Mouse (Mus musculus): ENCODE data around the gene Ccdc136.
"Not testable (repeated sequence)": the region's sequence is repeated elsewhere in the genome, so short reads cannot be mapped to it uniquely, and the experiment has no call there.

The Ccdc136 gene

DNA sequence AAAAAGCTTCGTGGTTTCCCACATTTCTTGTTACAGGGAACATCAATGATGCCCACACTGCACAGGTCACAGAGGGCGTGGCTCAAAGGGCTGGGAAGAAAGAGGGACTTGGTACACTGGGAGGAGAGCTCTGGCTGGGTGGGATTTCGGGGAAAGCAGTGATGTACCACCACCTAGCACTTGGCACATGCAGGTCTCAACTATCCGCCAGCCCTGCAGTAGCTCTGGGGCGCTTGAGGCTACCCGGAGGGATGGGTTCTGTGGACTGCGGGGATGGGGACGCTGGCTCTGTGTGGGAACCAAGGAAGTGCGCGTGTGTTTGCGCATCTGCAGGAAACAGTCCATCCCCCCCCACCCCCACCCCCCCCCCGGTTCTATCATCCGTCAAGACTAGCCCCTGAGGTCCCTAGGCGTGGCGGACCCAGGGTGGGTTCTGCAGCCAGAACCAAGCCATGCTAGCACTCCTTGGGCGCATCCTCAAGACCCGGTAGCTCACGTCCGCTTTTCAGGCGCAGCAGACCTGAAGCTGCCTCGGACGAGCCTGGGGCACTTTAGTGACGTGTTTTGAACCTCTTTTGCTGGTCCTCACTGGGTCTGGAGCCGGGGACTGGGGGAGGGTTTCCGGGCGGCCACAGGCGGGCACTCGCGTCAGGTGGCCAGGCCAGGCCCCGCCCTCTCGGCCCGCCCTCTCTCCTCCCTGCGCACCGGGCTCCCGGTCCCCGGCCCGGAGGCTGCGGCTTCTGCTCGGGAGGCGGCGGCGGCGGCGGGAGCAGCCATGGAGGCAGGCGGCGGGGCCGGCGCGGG lies at the start of gene Ccdc136:
Ccdc136 (plus strand) TSS at position 400 of the 804 bp plus-strand sequence.
- peak; percentile 85 for DNase-seq (ENCODE audit: low spot score)

DNA sequence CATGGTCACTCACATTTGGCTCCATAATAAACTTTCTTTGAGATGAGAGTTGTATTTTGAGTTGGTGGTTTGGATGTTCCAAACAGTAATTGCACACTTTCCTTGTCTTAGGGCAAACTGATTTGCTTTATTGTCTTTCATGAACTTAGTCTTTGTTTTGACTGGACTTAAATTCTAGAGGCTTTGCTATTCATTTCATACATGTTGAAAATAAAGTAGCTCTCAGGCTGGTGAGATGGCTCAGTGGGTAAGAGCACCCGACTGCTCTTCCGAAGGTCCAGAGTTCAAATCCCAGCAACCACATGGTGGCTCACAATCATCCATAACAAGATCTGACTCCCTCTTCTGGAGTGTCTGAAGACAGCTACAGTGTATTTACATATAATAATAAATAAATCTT lies 49.6 kb upstream of the Ccdc136 start:
- not testable (repeated sequence) for DNase-seq (ENCODE audit: low spot score)

DNA sequence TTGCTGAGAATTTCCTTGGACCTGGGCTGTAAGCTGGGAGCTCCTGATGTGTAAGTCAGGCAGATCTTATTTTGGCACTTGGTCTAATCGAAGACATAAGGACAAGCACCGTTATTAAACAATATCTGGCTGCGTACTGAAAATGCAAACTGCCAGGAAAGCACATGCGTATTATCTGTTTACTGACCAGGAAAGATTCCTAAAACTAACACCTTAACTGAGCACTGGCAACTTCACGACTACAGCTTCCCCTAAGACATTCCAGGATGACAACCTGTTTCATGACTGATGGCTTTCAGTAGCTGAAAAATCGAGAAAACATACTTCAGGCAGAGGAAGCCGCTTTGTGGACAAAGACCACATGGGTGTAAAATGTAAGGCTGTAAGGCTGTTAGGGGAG lies 48.9 kb upstream of the Ccdc136 start:
- DNase-seq (ENCODE audit: low spot score): no peak

DNA sequence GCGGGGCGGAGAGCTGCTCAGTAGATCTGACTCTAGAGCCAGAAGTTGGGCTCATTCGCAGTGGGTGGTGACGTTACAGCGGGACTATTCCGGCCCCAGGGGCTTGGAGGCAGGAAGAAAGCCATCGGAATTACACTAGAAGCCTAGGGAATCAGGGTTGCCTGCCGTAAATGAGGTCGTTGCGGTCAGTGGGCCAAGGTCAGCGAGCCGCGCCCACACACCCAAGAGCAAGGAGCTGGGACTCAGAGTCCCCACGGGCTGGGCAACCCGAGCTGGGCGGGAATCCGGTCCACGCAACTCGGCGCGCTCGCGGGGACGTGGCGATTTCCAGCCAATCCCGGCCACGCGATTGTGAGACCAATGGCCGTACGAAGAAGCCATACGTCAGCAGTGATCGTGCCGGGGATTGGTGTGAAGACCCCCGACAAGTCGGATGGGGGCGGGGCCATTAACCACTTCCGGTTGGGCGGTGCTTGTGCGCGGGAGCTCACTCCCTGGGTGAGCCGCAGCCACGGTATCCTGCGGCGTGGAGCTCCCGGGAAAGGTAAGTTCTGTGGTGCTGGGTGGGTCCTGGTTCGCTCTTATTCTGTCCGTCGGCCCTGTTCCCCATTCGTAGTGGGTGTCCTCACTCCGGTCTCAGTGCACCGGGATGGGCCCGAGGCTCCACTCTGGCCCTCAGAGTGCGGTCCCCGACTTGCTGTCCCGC lies 48.3 kb upstream of the Ccdc136 start, which contains the start of gene Calu:
Calu (plus strand) TSS at position 405 of the 706 bp plus-strand sequence.
- peak; percentile 99 for DNase-seq (ENCODE audit: low spot score)

DNA sequence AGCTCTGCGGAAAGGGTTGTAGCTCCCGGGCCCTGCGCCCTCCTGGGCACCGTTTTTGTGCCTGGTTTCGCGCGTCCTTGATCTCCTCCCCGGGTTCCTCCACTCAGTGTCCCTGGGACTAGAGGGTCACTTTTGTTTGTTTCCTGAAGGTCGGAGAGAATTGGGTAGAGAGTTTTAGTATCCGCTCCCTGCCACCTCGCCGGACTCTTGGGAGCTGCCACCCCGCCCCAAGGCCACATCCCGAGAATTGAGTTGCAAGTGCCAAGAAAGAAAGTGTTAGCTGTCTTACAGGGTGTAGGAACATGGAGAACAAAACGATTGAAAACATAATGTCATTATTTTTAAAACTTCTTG lies 47.8 kb upstream of the Ccdc136 start:
- DNase-seq (ENCODE audit: low spot score): peak; percentile 51

DNA sequence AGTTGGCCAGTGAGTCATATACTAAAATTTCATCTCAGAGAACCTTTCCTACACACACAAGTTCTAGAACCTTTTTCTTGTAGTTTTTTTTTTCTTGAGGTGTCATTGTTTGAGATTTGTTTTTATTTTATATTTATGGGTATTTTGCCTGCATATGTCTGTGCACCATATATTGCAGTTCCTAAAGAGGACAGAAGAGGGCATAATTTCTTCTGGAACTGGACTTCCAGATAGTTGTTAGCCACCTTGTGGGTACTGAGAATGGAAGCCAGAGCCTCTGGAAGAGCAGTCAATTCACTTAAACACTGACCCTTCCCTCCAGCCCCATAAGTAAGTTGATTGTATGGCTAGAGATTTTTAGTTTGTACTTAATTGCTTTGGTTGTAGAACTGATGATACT lies 44.5 kb upstream of the Ccdc136 start:
- no peak for DNase-seq (ENCODE audit: low spot score)

DNA sequence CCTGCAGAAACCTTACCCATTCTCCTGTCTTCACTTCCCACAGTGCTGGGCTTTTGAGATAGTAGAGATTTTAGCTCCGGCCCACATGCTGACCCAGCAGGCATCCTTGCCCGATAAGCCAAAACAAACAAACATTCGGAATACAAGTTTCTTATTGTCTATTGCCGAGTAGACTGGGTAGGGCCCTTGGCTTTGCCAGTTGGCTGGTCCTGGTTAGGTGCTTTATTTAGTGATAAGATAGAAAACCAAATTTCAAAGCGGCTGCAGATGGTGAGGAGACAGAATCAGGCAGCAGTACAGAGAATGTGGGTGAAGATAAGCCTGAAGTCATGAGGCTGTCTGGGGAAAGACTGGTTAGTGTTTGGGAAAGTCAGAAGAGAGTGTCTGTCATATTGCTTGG lies 43.3 kb upstream of the Ccdc136 start:
- no peak for DNase-seq (ENCODE audit: low spot score)

DNA sequence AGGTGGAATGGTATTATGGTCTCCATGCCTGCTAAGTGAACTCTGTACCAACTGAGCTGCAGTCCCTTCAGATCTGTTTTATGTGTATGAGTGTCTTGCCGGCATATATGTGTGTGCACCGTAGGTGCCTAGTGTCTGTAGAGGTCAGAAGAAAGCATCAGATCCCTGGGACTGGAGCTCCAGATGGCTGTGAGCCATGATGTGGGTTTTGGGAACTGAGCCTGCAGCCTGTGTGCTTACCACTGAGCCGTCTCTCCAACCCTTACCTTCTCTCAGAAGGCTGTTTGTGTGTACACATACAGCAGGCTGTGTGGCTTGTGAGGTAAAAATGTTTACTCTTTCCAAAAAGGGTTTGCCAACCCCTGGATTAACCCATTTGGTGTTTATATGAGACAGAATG lies 36.7 kb upstream of the Ccdc136 start:
- DNase-seq (ENCODE audit: low spot score): no peak

DNA sequence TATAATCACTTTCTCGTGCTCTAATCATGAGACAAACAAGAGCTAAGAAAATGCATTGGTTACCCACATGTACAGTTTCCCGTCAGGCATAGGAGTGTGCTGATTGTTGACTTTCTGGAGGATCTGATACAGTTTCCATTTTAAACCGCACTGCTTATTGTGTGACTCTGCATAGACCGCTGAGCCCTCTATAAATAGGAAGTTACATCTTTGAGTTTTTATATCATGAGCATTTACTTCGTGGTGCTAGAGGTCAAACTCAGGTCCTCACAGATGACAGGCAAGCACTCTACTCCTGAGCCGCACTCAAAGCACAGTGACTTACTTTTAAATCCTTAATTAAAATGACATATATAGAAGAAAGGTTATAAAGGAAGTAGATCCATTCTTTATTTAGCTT lies 35.9 kb upstream of the Ccdc136 start:
- DNase-seq (ENCODE audit: low spot score): no peak

DNA sequence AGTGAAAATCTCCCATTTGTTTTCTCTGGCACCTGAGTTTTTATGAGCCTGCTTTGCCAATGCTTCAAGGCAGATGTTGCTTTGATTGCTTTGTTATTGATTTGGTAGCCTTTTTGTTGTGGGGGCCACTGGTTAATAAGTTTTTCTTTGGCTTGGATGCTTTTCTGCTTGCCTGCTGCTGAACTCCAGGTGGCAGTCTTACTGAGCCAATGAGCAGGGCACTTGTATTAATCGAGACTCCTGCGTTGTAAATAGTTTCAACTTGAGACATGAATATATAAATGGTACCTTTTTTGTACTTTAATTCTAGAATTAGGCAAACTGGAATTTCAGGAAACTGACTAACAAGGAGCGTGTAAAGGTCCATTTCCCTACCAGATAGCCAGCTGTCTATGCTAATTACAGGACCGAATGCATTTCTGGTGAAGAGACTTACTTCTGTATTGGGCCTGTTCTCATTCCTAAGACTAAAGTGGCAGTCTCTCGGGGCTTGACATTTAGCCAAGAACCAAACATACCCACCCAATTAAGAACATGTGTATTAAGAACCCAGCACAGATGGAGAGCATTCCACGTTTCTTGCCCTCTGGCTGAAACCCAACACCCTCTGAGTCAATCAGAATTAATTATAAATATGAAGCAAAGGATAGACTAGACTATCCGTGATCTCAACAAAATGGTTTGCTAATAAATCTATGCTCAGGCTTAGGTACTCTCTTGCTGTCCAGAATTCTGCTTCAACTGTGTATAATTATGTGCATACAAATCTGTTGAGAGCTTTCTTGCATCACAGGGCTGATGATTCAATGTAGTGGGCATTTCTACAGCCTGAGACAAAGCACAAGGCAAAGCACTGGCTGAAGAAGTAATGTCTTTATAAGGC lies 33.6 kb upstream of the Ccdc136 start:
- DNase-seq (ENCODE audit: low spot score): peak; percentile 42

DNA sequence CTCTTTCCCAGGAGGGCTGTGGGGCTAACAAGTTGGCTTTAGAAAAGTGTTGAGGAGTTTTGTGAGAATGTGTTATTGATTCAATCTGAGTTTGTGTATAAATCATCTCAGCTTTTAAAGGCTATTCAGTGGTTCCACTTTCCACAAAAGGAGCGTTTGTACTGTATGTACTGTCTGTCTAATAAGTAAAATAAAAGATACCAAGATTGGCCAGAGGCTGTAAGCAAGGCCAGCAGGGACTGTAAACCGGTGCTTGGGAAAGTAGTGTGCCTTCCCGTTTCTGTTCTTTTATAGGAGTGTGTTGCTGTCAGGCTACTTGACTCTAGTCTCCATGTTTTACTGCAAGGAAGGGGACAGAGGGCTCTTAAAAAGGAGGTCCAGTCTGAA lies 33.0 kb upstream of the Ccdc136 start:
- no peak for DNase-seq (ENCODE audit: low spot score)

DNA sequence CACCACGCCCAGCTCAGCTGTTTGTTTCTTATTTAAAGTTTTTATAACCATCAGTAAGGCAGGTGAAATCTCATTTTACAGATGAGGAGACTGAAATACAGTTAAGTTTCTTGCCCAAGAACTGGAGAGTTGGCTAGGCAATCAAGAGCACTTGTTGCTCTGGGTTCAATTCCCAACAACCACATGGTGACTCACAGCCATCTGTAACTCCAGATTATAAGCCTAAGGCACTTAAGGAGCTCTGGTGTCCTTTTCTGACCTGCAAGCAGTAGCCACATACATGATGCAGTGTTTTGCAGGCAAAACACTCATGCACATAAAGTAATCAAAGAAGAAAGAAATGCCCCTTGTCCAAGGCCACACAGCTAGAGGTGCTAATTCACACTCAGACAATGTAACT lies 30.8 kb upstream of the Ccdc136 start:
- DNase-seq (ENCODE audit: low spot score): no peak

DNA sequence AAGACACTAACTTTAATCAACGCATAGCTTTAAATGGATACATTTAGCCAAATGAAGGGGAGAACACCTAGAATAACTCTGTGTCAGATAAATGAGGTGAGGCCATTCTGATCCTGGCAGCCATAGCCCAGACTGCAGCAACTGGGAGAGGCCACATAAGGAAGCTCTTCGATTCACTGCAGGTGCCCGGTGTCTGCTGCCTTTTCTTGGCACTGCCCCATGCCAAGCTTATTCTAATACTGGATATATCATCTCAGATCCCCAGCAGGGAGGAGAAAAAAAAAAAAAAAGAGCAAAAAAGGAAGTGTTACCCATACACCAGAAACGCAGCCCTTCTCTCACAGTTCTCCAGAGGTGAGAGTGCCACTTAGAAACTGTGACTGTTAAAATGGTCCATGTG lies 18.7 kb upstream of the Ccdc136 start:
- no peak for DNase-seq (ENCODE audit: low spot score)

DNA sequence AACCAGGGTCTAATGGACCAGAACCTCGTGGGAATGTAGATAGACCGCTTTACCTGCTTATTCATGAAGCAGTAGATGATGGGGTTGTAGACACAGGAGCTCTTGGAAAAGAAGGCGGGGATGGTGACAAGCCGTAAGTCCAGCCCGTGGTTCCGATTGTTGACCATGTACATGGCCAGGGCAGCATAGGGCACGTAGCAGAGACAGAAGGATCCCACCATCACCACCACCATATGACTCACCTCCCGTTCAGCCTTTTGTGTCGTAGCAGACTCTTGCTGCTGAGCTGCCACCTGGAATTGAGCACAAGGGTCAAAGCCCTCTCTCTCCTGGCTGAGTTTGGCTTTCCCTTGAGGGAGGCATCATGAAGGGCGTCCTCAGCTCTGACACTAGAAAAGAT lies 17.4 kb upstream of the Ccdc136 start:
- DNase-seq (ENCODE audit: low spot score): no peak

DNA sequence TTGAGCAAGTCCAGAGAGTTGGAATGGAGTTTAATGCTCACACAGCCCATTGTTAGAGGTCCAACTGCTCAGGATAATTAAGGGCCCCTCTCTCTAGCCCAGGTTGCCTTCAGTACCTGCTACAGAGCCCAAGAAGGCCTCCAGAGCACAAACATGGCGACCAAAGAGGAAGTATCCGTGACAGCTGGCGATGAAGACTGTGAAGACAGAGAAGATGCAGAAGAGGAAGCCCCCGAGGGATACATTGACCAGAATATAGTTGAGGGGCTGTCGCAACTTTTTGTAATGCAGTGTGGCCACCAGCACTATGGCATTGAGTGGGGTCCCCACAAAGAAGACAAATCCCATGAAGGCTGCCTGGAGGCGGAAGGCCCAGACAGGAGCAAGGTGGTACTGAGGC lies 16.2 kb upstream of the Ccdc136 start:
- DNase-seq (ENCODE audit: low spot score): no peak

DNA sequence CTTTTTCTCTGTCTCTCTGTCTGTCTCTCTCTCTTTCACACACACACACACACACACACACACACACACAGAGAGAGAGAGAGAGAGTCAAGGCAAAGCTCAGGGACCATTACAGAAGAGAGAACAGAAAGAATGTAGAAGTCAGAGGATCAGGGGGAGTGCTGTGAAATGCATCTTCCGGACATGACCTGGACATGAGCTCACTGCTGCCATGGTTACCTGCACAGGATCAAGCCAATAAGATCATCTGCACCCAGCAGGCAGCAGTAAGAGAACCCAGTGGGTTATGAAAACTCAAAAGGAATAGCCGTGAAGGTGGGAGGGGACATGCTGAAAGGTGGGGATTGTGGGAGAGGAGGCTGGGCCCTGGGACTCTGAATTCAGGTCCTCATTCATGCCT lies 13.7 kb upstream of the Ccdc136 start:
- no peak for DNase-seq (ENCODE audit: low spot score)

DNA sequence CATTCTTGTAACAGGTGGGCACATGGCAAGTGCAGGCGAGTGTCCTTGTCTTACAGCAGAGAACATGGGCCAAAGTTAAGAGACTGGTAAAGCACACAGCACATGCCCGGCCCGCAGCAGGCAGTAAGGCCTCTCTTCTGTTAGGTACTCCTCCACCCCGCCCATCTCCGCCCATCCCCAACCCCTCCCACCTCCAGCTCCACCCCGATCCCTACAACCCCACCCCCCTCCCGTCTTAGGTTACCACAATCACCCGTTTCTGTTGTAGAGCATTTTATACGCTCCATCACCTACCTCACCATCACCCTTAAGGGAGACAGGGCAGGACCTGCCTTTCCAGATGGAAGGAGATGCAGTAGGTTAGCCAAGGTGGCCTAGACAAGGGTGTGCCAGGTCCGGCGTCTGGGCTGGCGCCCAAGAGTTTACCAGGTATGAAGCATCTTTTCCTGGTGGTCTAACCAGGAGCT lies 8.0 kb upstream of the Ccdc136 start, which contains the start of gene Opn1sw:
Opn1sw (minus strand) TSS at position 417 of the 467 bp plus-strand sequence.
- peak; percentile 71 for DNase-seq (ENCODE audit: low spot score)

DNA sequence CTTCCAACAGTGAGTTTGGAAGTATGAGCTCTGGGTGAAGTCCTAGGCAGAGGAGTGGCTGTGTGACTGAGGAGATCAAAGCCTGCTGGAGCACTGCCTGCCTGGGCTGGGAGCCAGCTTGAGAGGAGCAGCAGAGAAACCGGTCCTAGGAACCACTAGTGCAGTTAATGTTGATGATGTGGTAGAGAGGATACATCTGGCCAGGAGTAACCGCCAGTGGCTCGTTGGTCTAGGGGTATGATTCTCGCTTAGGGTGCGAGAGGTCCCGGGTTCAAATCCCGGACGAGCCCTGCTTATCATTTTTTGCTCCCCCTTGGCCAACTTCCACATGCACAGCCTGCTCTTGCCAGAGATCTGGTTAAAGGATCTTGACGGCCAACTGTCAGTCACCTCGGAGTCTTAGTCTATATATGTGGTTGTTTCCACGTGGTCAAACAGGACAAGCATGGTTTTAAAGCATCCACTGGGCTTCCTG lies 7.5 kb upstream of the Ccdc136 start:
- DNase-seq (ENCODE audit: low spot score): peak; percentile 96

DNA sequence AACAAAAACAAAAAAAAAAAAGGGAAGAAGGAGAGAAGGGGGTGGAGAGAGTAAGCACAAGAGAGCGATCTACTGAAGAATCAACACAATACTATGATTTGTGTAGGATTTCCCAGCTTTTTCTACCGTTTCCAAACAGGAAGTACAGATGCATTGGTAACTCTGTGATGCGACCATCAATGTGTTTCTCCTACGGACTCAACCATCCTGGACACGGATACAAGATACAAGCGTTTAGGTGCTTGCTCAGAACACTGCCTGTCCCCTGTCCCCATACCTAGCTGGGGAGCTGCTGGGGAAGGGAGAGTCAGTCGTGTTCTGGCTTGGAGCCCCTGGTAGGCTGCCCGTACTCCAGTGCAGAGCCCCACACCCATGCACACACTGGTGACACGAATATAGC lies 6.7 kb upstream of the Ccdc136 start:
- DNase-seq (ENCODE audit: low spot score): no peak

DNA sequence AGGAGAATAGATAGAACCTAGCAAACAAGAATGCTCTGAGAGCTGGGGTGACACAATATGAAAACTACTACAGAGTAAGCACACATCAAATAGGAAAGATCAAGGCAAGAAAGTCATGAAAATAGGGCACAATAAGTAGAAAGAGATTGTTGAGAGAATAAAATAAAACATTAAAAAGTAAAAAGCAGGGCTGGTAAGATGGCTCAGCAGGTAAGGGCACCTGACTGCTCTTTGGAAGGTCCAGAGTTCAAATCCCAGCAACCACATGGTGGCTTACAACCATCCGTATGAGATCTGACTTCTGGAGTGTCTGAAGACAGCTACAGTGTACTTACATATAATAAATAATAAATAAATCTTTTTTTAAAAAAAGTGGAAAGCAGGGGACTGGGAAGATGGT lies 5.6 kb upstream of the Ccdc136 start:
- DNase-seq (ENCODE audit: low spot score): not testable (repeated sequence)

DNA sequence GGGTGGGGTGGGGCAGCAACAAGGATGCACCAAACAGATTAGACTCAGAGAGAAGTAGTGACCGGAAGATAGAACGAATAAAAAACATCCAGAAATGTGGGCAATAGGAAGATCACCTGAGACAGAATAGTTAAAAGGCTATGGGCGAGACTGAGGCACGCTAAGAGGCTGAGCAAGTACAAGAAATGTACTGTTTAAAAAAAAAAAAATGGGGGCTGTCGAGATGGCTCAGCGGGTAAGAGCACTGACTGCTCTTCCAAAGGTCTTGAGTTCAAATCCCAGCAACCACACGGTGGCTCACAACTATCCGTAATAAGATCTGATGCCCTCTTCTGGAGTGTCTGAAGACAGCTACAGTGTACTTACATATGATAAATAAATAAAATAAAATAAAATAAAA lies 4.9 kb upstream of the Ccdc136 start:
- not testable (repeated sequence) for DNase-seq (ENCODE audit: low spot score)

DNA sequence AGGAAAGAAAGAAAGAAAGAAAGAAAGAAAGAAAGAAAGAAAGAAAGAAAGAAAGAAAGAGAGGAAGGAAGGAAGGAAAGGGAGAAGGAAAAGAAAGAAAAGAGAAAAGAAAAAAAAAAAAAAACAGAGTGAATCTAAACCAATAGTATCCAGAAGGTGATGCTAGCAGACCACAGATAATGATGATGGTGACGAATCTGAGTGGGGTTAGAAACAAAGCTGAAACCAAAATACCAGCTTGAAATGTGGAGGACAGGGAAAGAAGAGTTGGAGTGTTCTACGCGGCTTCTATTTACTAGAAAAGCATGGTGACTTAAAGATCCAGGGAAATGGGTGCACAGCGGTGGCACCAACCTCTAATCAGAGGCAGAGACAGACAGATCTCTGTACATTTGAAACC lies 4.3 kb upstream of the Ccdc136 start:
- DNase-seq (ENCODE audit: low spot score): no peak
